Mouse (Mus musculus) adrenal gland, postnatal 36 days (tissue): ENCODE data around the gene Eif1ad. TPM values are rescaled to one million over a fixed set of nuclear protein-coding genes. Genes with fewer than 3 reads are reported as not detected.

Source experiments
- DNase-seq, 2 experiments: peaks; one replicate each; pipeline ENCODE4 v3.0.0; 2021; ENCODE audit warnings: mixed read lengths in 1 of 2
- total RNA-seq, 2 experiments: library from RNA; stranded (reverse); gene quantifications; 2 replicates each; pipeline ENCODE4 v1.2.3; 2021

The Eif1ad gene
- total RNA-seq, 2 experiments from 2014 or later: 24.4 to 26.1 TPM

DNA sequence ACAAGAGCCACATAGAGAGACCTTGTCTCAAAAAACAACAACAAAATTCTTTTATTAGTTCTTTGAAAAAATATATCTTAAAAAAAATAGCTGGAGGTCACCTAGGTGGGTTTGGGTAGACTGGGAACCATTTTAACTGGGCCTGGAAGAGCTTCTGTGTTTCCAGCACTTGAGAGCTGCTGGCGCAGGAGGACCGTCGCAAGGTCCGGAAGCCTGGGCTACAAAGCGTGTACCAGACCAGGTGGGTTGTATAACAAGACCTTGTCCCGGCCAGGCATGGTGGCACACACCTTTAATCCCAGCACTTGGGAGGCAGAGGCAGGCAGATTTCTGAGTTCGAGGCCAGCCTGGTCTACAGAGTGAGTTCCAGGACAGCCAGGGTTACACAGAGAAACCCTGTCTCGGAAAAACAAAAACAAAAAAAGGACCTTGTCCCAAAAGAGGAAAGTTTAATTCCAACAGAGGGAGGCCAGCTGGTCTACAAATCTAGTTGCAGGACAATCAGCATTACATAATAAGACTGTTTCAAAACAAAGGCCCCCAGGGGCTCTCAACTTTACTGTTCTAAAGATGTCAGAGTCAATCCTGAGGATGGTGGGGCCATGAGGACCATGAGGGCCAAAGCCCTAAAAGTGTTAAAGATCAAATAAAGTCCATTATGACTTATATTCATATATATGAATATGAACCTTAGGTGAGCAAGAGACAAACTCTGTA, 52.4 kb downstream of the Eif1ad start:
- DNase-seq: no peak

- DNase-seq: no peak
Observed at GRCm38 (mm10) chr19:5419630-5420029, 53.1 kb downstream of the Eif1ad start.

DNA sequence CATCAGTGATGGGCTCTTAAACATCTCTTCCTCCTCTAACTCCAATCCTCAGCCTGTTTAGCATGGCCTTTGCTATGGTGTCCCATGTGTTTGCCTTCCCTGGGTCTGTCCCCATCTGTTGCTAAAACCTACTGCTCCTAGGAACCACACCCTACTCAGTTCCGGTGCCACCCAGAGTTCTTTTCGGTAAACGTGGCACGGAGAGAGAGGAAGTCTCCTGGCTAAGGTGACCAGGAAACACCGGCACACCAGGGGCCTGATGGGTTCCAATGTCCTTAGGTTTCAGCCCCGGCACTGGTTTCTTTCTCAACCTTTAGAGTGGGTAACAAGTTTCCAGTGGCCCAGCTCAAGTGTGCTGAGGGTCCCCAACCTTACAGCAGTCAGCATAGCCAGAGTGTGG, 54.0 kb downstream of the Eif1ad start:
- DNase-seq: no peak

Other genes with a start within 250 kb of the Eif1ad start
- gene Klc2, start 248.2 kb upstream of the Eif1ad start, total RNA-seq: 10 to 100 TPM; 44.3 to 48.4 TPM
- 10 to 100 TPM; 15.6 to 23.6 TPM for gene Pacs1, start 93.6 kb upstream of the Eif1ad start, total RNA-seq
- gene Sf3b2, start 71.3 kb upstream of the Eif1ad start, total RNA-seq: 100 to 1,000 TPM; 165 to 171 TPM
- not detected for gene Gal3st3, start 68.4 kb upstream of the Eif1ad start, total RNA-seq
- gene Catsper1, start 31.0 kb upstream of the Eif1ad start, total RNA-seq: not detected
- gene Cst6, start 17.2 kb upstream of the Eif1ad start, total RNA-seq: 1 to 10 TPM; 2.1 to 2.5 TPM
- gene Banf1, start 427 bp downstream of the Eif1ad start, total RNA-seq: 100 to 1,000 TPM; 152 to 165 TPM
- 10 to 100 TPM; 79.1 to 86.5 TPM for gene Sart1, start 22.0 kb downstream of the Eif1ad start, total RNA-seq
- gene Tsga10ip, start 35.8 kb downstream of the Eif1ad start, total RNA-seq: not detected
- gene Drap1, start 58.2 kb downstream of the Eif1ad start, total RNA-seq: 100 to 1,000 TPM; 250 to 263 TPM
- gene AI837181, start 58.4 kb downstream of the Eif1ad start, total RNA-seq: 10 to 100 TPM; 43.7 to 50.6 TPM
- gene Fosl1, start 80.8 kb downstream of the Eif1ad start, total RNA-seq: 1 to 10 TPM in 1 of 2 experiments, not detected in 1; 5.3 TPM
- 1 to 10 TPM; 7.9 to 8.3 TPM for gene Ccdc85b, start 91.2 kb downstream of the Eif1ad start, total RNA-seq
- 10 to 100 TPM; 89.1 to 95.3 TPM for gene Fibp, start 93.9 kb downstream of the Eif1ad start, total RNA-seq
- gene Ctsw, start 101.8 kb downstream of the Eif1ad start, total RNA-seq: under 1 TPM in 1 of 2 experiments, not detected in 1; 0.26 TPM
- 10 to 100 TPM; 50.2 to 87.9 TPM for gene Efemp2, start 107.2 kb downstream of the Eif1ad start, total RNA-seq
- 10 to 100 TPM; 23.1 to 30.7 TPM for gene Mus81, start 121.7 kb downstream of the Eif1ad start, total RNA-seq
- 100 to 1,000 TPM; 659 to 740 TPM for gene Cfl1, start 123.7 kb downstream of the Eif1ad start, total RNA-seq
- 1 to 10 TPM; 1.0 to 1.5 TPM for gene 1700020D05Rik, start 137.0 kb downstream of the Eif1ad start, total RNA-seq
- 10 to 100 TPM; 11.1 to 12.1 TPM for gene Snx32, start 143.8 kb downstream of the Eif1ad start, total RNA-seq
- not detected for gene Ovol1, start 193.9 kb downstream of the Eif1ad start, total RNA-seq
- gene Ap5b1, start 201.3 kb downstream of the Eif1ad start, total RNA-seq: 1 to 10 TPM; 7.8 to 8.3 TPM
- 100 to 1,000 TPM; 124 to 139 TPM for gene Rnaseh2c, start 235.1 kb downstream of the Eif1ad start, total RNA-seq
- 10 to 100 TPM; 66.2 to 68.2 TPM for gene Kat5, start 243.5 kb downstream of the Eif1ad start, total RNA-seq